Mouse (Mus musculus) hindbrain, embryonic 13.5 days (tissue): ENCODE results near the gene Insl3. TPM values are rescaled to one million over a fixed set of nuclear protein-coding genes. Genes with fewer than 3 reads are reported as not detected.
A peak's percentile ranks its signal among the peaks of the same experiment; 100 is the strongest.
"Not testable (repeated sequence)": the region's sequence is repeated elsewhere in the genome, so short reads cannot be mapped to it uniquely, and the experiment has no call there.

Experiments used
- ATAC-seq: fragments of 200-750 bp; cut with Nextera tagmentation; 2 replicates; pipeline ENCODE4 v1.8.0; 2017; ENCODE audit warnings: moderate TSS enrichment; ENCODE audit not compliant: low FRiP score
- H3K27ac ChIP-seq: fragments of 300-500 bp; sonication (generic); 2 replicates; pipeline ENCODE4 v1.5.1; 2015; ENCODE audit warnings: inconsistent platforms, mild to moderate bottlenecking, moderate library complexity
- H3K27me3 ChIP-seq: fragments of 300-500 bp; sonication (generic); 2 replicates; pipeline ENCODE4 v1.6.1; 2015; ENCODE audit warnings: mild to moderate bottlenecking, inconsistent platforms
- H3K36me3 ChIP-seq: fragments of 300-500 bp; sonication (generic); 2 replicates; pipeline ENCODE4 v1.6.1; 2015; ENCODE audit warnings: mild to moderate bottlenecking, inconsistent platforms
- H3K4me1 ChIP-seq: fragments of 300-500 bp; sonication (generic); replicated peaks from 2 replicates; pipeline ENCODE4 v1.6.1; 2015; ENCODE audit warnings: inconsistent platforms
- H3K4me2 ChIP-seq: fragments of 300-500 bp; sonication (generic); 2 replicates; pipeline ENCODE4 v1.6.1; 2015; ENCODE audit warnings: inconsistent platforms, mild to moderate bottlenecking, moderate library complexity
- H3K4me3 ChIP-seq: fragments of 300-500 bp; sonication (generic); 2 replicates; pipeline ENCODE4 v1.5.1; 2015; ENCODE audit warnings: mild to moderate bottlenecking, inconsistent platforms
- H3K9ac ChIP-seq: fragments of 300-500 bp; sonication (generic); 2 replicates; pipeline ENCODE4 v1.6.1; 2015; ENCODE audit warnings: mild to moderate bottlenecking, inconsistent platforms
- H3K9me3 ChIP-seq: fragments of 300-500 bp; sonication (generic); 2 replicates; pipeline ENCODE4 v1.6.1; 2016; ENCODE audit warnings: inconsistent platforms
- WGBS: fragments of 180-500 bp; shearing (Covaris S2); methylation state at CpG from one replicate; pipeline ENCODE4 v1.1.7; 2015; 5-methylcytosine and 5-hydroxymethylcytosine counted together
- polyA plus RNA-seq: library from polyadenylated mRNA; unstranded; fragments of >200 nt; fragmentation: Nextera tagmentation; extraction: Ambion mirVana; gene quantifications from 2 replicates; pipeline ENCODE4 v1.2.1, GENCODE M21; 2015

Insl3 gene
- polyA plus RNA-seq, 1 experiment from 2014 or later, result 0.31 TPM

DNA sequence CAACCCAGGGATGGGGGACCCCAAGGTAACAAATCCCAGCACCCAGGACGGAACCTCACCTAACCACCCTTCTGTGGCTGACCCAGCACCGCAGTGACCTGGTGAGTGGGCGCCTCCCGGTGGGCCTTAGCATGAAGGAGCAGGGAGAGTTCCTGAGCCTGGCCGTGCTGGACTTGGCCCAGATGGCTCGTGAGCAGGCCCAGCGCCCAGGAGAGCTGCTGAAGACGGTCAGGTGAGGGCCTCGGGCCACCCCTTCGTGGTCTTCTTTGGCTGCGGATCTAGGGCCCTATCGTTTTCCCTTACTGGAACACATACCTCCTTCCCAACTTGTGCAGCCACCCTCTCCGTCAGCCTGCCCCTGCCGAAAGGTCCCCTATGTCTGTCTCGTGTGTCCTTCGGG, 9.9 kb upstream of the Insl3 start:
- peak overlapping the region; percentile 51 for H3K4me2 ChIP-seq
- 9% methylated on average over 16 of the region's 16 CpGs for WGBS
- H3K27ac ChIP-seq, result no peak overlapping the region
- H3K9ac ChIP-seq, result no peak overlapping the region
- H3K27me3 ChIP-seq, result peaks cover 94% of the 10 kb centered on the region
- peaks cover 31% of the 10 kb centered on the region for H3K4me1 ChIP-seq
- no peaks in the 10 kb centered on the region for H3K36me3 ChIP-seq
- H3K4me3 ChIP-seq, result peak overlapping the region; percentile 33
- ATAC-seq, result no peak
- H3K9me3 ChIP-seq, result no peaks in the 10 kb centered on the region

DNA sequence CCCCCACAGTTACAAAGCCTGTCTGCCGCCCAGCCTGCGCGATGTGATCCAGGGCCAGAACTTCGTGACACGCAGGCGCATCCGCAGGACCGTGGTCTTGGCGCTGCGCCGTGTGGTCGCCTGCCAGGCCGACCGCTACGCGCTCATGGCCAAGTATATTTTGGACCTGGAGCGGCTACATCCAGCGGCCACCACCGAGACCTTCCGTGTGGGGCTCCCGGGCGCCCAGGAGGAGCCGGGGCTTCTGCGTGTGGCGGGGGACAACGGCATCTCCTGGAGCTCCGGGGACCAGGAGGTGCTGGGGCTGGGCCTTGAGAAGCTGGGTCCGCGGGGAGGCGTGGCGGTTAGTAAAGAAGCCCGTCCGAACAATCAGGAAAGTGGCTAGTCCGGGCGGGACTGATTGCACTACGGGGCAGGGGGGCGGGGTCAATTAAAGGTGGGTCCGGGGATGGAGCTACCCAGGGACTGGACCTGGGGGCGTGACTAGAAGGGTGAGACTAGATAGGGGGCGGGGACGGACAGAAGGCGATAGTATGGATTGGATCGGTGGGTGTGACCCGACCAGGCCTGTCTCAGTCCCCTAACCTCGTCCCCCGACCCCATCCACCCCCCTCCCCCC, 9.4 kb upstream of the Insl3 start:
- peaks cover 31% of the 10 kb centered on the region for H3K4me1 ChIP-seq
- no peak overlapping the region for H3K9ac ChIP-seq
- H3K4me3 ChIP-seq, result peak overlapping the region; percentile 33
- no peaks in the 10 kb centered on the region for H3K9me3 ChIP-seq
- H3K27ac ChIP-seq, result no peak overlapping the region
- H3K4me2 ChIP-seq, result peak overlapping the region; percentile 51
- H3K27me3 ChIP-seq, result peaks cover 98% of the 10 kb centered on the region
- no peaks in the 10 kb centered on the region for H3K36me3 ChIP-seq
- WGBS, result 1% methylated on average over 43 of the region's 46 CpGs
- ATAC-seq, result no peak

DNA sequence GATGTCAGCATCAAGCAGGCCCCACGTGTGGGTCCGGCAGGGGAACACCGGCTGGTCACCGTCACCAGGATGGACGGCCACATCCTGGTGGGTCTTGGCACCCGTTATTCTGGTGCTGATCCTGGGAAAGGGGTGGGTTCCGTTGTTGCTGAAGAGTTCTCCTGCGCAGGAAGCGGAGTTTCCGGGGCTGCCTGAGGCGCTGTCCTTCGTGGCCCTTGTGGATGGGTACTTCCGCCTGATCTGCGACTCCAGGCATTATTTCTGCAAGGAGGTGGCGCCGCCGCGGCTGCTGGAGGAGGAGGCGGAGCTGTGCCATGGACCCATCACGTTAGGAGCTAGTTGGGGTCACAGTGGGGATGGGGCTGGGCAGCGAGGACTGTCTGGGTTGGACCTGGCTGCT, 8.5 kb upstream of the Insl3 start:
- WGBS, result 4% methylated on average over 21 of the region's 21 CpGs
- no peak for ATAC-seq
- H3K4me2 ChIP-seq, result no peak overlapping the region

DNA sequence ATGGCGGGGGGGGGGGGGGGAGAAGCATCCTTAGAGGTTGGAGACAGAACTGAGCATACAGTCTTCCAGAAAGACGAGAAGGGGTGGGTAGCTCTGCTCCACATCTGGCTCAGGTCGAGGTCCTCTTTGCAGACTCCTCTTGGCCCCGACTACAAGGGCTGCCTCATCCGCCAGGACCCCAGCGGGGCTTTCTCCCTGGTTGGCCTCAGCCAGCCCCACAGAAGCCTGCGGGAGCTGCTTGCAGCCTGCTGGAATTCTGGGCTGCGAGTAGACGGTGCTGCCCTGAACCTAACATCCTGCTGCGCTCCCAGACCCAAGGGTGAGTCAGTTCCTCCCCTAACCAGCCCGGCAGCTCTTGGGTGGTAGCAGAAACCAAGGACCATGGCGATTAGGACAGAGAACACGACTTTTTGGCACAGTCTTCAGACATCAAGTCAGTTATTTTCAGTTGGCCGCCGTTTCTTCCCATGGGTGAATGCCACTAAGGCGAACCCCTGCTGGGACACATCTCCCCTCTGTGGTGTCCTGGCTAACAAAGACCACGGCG, 7.6 kb upstream of the Insl3 start:
- no peaks in the 10 kb centered on the region for H3K9me3 ChIP-seq
- H3K36me3 ChIP-seq, result no peaks in the 10 kb centered on the region
- H3K9ac ChIP-seq, result no peak overlapping the region
- no peak overlapping the region for H3K27ac ChIP-seq
- 6% methylated on average over 17 of the region's 18 CpGs for WGBS
- no peak overlapping the region for H3K4me3 ChIP-seq
- ATAC-seq, result no peak
- peaks cover 99% of the 10 kb centered on the region for H3K27me3 ChIP-seq
- peaks cover 37% of the 10 kb centered on the region for H3K4me1 ChIP-seq
- H3K4me2 ChIP-seq, result no peak overlapping the region

More for the DNA sequence above, 8.5 kb upstream of the Insl3 start:
- Histone ChIP-seq H3K27me3 (peaks cover 99% of the 10 kb centered on the region), H3K4me1 (peaks cover 35% of the 10 kb centered on the region), H3K4me3 (peak overlapping the region; percentile 8; the same call in 1 of the 2 replicates), H3K27ac (no peak overlapping the region), H3K36me3 (no peaks in the 10 kb centered on the region), H3K9ac (no peak overlapping the region), H3K9me3 (no peaks in the 10 kb centered on the region)

DNA sequence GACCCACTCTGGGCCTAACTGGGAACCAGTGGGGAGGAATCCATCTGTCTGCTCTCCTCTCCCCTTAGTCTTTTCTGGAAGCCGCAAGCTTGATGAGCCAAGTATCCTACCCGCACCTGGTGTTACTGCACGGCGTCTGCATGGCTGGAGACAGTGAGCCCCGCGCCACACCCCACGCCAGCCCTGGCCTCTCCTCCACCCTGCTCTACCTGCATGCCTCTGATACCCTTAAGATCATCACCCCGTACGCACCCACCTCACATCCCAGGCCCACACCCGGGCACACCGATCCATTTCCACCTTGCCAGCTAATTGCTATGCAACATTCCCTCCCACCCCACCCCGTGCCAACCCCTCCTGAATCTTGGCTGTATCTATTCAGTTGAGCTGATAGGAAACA, 6.2 kb upstream of the Insl3 start:
- peaks cover 100% of the 10 kb centered on the region for H3K27me3 ChIP-seq
- 57% methylated on average over 12 of the region's 12 CpGs for WGBS
- H3K4me3 ChIP-seq, result no peak overlapping the region
- no peaks in the 10 kb centered on the region for H3K9me3 ChIP-seq
- no peak overlapping the region for H3K9ac ChIP-seq
- ATAC-seq, result no peak
- no peaks in the 10 kb centered on the region for H3K36me3 ChIP-seq
- no peak overlapping the region for H3K27ac ChIP-seq
- H3K4me2 ChIP-seq, result no peak overlapping the region
- peaks cover 45% of the 10 kb centered on the region for H3K4me1 ChIP-seq

DNA sequence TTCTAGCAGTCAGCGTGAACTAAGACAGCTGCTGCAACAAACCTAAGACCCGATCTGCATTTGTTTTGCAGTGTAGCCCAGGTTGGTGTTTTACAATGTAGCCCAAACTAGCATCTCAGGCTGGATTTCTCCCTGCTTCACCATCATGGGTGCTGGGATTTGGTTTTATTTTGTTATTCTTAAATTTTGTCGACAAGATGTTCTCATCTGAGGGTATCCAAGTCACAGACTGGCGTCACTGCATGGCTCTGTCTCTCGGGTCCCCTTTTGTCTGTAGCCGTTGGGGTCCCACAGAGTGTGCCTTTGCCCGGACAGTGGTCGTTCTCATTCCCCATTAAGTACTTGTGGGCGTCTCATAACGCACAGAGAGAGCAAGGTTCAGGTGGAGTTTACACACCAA, 4.3 kb upstream of the Insl3 start:
- 15% methylated on average over 10 of the region's 10 CpGs for WGBS
- Histone ChIP-seq H3K27me3 (peaks cover 100% of the 10 kb centered on the region), H3K4me1 (peaks cover 44% of the 10 kb centered on the region), H3K4me2 (no peak overlapping the region), H3K9ac (no peak overlapping the region), H3K4me3 (no peak overlapping the region), H3K36me3 (no peaks in the 10 kb centered on the region), H3K9me3 (no peaks in the 10 kb centered on the region), H3K27ac (no peak overlapping the region)
- no peak for ATAC-seq

DNA sequence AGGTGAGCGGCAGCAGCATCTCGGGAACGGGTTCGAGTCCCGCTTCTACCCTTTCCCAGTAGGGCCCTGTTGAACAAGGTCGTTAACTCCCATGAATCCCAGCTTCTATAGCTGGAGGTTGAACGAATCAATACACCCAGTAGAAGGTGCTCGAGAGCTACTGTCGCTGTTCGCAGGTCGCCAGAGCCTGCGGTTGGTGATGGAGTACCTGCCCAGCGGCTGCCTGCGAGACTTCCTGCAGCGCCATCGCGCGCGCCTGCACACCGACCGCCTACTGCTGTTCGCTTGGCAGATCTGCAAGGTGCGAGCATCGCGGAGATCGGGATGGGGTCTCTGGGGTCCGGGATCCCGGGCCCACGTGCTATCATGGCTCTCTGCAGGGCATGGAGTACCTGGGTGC, 3.4 kb upstream of the Insl3 start:
- Histone ChIP-seq H3K27me3 (peaks cover 100% of the 10 kb centered on the region), H3K27ac (no peak overlapping the region), H3K4me2 (peak overlapping the region; percentile 63), H3K36me3 (no peaks in the 10 kb centered on the region), H3K9ac (peak overlapping the region; percentile 63), H3K4me1 (peaks cover 37% of the 10 kb centered on the region), H3K9me3 (no peaks in the 10 kb centered on the region), H3K4me3 (peak overlapping the region; percentile 43)
- ATAC-seq, result peak; percentile 44
- WGBS, result 4% methylated on average over 29 of the region's 29 CpGs

DNA sequence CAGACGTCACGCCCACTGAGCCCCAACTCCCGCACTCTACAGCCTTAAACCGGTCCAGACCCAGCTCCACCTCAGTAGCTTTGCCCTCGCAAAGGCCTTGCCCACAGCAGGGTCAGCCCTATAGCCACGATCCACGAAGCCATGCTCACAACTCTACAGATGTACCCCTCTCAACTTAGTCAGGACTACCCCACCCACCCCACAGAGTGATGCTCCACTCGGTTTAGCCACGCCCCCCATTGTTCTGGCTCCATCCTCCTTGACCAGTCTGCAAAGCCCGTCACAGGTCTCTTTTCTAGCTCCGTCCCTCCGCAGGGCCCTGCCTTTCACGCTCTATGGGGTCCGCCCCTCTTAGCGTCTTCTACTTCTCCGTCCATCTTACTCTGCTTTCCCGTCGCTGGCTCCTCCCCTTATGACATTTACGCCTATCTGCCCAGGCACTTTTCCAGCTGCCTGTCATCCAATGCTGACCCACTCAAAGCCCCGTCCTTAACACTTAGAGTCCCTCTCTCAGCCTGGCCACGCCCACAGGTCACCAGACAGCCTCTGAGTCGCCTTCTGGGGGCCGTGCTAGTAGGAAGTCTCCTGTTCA, 2.8 kb upstream of the Insl3 start:
- no peaks in the 10 kb centered on the region for H3K9me3 ChIP-seq
- peaks cover 100% of the 10 kb centered on the region for H3K27me3 ChIP-seq
- H3K4me2 ChIP-seq, result peak overlapping the region; percentile 63
- peak overlapping the region; percentile 63 for H3K9ac ChIP-seq
- WGBS, result 2% methylated on average over 23 of the region's 23 CpGs
- peaks cover 34% of the 10 kb centered on the region for H3K4me1 ChIP-seq
- peak overlapping the region; percentile 43 for H3K4me3 ChIP-seq
- H3K27ac ChIP-seq, result no peak overlapping the region
- H3K36me3 ChIP-seq, result no peaks in the 10 kb centered on the region
- peak; percentile 70 for ATAC-seq

DNA sequence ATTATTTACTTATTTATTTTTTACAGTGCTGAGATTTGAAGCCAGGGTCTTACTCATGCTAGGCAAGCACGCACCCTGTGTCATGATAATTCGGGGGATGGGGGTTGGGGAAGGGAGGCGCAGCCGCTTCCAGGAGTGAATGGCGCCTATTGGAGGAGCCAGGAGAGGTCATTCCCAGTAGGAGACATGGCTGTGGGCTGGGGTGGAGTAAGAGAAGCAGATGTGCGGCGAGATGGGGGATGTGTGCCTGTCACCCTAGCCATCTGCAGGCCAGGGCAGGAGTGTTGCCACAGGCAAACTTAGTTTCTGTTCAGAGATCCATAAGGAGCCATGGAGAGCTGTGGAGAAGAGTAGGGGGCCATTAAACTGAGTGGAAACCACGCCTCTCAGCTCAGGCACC, 1.4 kb upstream of the Insl3 start:
- no peak overlapping the region for H3K4me2 ChIP-seq
- no peak overlapping the region for H3K4me3 ChIP-seq
- ATAC-seq, result no peak
- no peaks in the 10 kb centered on the region for H3K36me3 ChIP-seq
- H3K27ac ChIP-seq, result no peak overlapping the region
- 0% methylated on average over 8 of the region's 8 CpGs for WGBS
- peaks cover 33% of the 10 kb centered on the region for H3K4me1 ChIP-seq
- peaks cover 100% of the 10 kb centered on the region for H3K27me3 ChIP-seq
- no peak overlapping the region for H3K9ac ChIP-seq
- H3K9me3 ChIP-seq, result no peaks in the 10 kb centered on the region

DNA sequence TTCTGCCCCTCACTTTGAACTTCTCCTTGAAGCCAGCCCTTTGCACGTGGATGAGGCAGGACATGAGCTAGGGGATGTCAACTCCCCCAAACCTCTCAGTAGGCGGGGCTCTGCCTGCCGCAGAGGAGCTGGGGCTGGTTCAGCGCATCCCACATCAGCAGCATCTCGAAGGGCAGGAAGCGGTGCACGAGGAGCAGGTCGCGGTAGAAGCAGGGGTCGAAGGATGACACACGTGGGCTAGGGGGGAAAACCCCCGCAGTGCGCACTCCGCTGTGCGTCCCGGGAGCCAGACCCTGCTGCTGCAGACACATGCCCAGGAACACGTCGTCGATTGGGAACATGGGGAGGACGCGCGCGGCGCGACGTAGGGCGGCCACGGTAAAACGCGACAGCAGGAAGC, 3.5 kb downstream of the Insl3 start:
- no peak overlapping the region for H3K27ac ChIP-seq
- H3K4me2 ChIP-seq, result no peak overlapping the region
- no peaks in the 10 kb centered on the region for H3K9me3 ChIP-seq
- no peak overlapping the region for H3K9ac ChIP-seq
- H3K36me3 ChIP-seq, result no peaks in the 10 kb centered on the region
- 5% methylated on average over 30 of the region's 30 CpGs for WGBS
- H3K4me1 ChIP-seq, result peaks cover 23% of the 10 kb centered on the region
- ATAC-seq, result no peak
- H3K27me3 ChIP-seq, result peaks cover 97% of the 10 kb centered on the region
- H3K4me3 ChIP-seq, result peak overlapping the region; percentile 24; the same call in 1 of the 2 replicates

DNA sequence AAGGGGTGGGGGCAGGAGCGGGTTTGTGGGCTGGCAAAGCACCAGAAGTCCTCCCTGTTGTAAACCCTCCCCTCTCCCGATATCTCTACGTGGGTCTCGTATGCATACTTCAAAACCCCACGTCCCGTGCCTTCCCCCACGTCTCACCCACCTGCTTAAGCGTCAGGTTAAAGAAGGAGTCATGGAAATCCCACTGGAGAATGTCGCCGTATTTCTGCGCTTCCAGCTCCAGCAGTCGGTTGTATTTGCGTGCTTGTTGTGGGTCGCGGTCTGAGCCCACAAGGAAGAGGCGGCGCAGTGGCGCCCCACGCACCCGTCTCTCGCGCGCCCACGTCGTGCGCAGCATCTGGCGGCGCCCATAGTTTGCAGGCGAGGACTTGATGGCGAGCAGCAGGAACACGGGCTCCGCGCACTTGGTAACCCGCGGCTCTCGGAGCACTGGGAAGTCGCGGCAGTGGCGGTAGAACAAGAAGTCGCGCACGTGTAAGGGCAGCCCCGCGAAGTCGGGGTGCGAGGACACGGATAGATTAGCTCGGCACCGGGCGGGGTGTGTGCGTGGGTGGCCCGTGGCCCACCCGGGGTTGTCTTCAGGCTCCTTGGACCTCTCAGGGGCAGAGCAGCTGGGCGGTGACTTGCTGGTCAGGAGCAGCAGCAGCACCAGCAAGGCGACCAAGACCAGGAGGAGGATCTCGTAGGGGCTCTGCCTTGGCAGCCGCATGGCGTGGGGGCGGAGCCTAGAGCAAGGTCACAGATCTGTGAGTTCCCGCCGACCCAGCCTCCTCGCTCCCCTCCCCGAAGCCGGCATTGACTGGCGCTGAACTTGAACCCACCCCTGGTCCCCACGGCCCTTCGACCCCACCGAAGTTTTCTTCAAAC, 4.4 kb downstream of the Insl3 start:
- peak; percentile 47; the same call in 1 of the 2 replicates for ATAC-seq
- Histone ChIP-seq H3K36me3 (no peaks in the 10 kb centered on the region), H3K27ac (no peak overlapping the region), H3K4me2 (peak overlapping the region; percentile 40), H3K4me1 (peaks cover 18% of the 10 kb centered on the region), H3K4me3 (peak overlapping the region; percentile 24), H3K9ac (peak overlapping the region; percentile 24; the same call in 1 of the 2 replicates), H3K9me3 (no peaks in the 10 kb centered on the region), H3K27me3 (peaks cover 94% of the 10 kb centered on the region)
- WGBS, result 10% methylated on average over 68 of the region's 68 CpGs

DNA sequence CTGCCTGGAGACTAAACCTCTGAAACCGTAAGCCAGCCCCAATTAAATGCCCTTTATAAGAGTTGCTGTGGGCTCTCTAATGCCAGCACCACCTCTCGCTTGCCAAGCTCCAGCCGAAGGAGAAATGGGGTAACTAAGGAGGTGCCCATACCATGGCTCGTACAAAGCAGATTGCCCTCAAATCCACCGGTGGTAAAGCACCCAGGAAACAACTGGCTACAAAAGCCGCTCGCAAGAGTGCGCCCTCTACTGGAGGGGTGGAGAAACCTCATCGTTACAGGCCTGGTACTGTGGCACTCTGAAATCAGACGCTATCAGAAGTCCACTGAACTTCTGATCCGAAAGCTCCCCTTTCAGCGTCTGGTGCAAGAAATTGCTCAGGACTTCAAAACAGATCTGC, 6.4 kb downstream of the Insl3 start:
- H3K9ac ChIP-seq, ATAC-seq, H3K9me3 ChIP-seq, H3K4me3 ChIP-seq, H3K4me2 ChIP-seq, H3K27ac ChIP-seq, H3K36me3 ChIP-seq: not testable (repeated sequence)
- Histone ChIP-seq H3K27me3 (peaks cover 94% of the 10 kb centered on the region), H3K4me1 (peaks cover 15% of the 10 kb centered on the region)
- WGBS, result 65% methylated on average over 12 of the region's 12 CpGs
